Mouse (Mus musculus) sigmoid colon, adult 10 weeks (tissue): ENCODE measurements around the gene 6330409D20Rik. TPM values are rescaled to one million over a fixed set of nuclear protein-coding genes. Genes with fewer than 3 reads are reported as not detected.

ENCODE experiments used
- polyA plus RNA-seq: library from polyadenylated mRNA; stranded (reverse); fragments of 350-450 nt; fragmentation: Illumina TruSeq; extraction: RNeasy Lipid Tissue Mini Kit (QIAGEN cat#74804); gene quantifications from one replicate; pipeline ENCODE4 v1.2.3, GENCODE M21; 2014; ENCODE audit warnings: low read depth, low replicate concordance

6330409D20Rik gene
- not detected for polyA plus RNA-seq

GRCm38 (mm10) chr2:32740916-32741272, at the start of gene 6330409D20Rik:
TSS of gene 6330409D20Rik (minus strand) at chr2:32741016.

GRCm38 (mm10) chr2:32784048-32784681, 43.3 kb upstream of the 6330409D20Rik start, which contains the start of gene Cfap157:
TSS of gene Cfap157 (minus strand) at chr2:32784428.

DNA sequence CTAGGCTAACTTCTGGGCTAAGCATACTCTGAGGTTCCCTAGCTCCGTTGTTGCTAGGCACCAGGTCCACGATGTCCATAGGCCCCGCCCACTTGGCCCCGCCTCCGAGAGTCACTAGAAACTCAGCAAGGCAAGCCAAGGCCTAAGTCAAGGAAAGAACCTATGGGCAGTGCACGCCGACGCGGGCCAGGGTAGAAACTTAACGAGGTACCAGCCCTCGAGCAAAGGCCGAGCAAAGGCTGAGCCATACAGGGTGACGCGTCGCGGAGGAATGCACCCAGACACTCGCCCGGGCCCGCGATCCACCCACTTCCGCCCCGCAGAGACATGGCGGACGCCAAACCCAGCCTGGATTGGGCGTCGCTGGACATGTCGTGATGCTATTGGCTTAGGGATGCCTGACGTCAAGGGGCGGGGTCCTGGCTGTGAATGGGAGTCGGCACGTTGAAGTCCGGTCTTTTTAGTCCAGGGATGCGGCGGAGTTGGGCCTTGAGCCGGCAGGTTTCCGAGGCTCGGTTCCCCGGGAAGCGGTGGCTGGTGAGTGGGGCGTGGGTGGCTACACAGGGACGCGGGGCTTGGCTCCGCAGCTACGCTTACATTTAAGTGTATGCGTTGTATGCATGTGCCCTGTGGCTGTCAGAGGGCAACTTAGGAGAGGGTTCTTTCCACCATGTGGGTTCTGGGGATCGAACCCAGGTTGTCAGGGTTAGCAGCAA, 34.7 kb upstream of the 6330409D20Rik start, which contains the start of the genes Ttc16 and Ptrh1:
TSS of gene Ttc16 (minus strand) at position 275 of the 716 bp plus-strand sequence.
TSS of gene Ptrh1 (plus strand) at position 428 of the 716 bp plus-strand sequence.

DNA sequence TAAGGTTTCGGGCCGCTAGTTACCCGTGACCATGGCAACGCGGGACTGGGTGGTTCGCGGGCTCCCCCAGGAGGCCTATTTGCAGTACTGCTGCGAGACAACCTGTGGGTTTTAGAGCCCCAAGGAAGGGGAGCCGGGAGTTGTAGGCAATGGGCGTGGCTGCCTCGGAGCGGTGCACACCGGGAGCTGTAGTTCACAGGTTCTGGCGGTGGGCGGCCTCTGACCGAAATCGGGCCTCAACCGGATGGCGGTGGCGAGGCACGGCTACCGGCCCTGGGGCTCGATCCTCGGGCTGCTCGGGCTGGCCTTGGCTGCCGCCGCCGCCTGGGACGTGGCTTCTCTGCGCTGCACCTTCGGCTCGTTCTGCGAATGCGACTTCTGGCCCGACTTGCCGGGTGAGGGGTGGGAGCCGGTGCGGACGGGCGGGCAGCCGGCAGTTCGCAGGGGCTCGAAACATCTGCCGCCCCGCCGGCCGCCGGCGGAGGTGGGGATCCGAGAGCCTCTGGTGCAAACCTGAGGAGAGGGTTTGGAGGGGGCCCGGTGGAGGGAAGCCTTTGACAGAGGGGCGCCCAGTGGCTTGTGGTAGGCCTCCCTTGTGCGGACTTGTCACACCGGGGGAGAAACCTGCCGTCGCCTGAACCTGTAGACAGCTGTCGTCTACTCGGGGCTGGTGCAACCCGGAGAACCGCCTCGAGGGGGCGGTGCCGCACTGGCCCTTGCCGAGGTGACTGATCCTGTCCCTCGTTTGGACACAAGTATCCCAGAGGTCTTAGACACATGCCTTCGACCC, 16.4 kb upstream of the 6330409D20Rik start, which contains the start of gene Tor2a:
TSS of gene Tor2a (plus strand) at position 179 of the 790 bp plus-strand sequence.

GRCm38 (mm10) chr2:32720681-32721229, 20.1 kb downstream of the 6330409D20Rik start, which contains the start of gene Sh2d3c:
TSS of gene Sh2d3c (plus strand) at chr2:32721055.

GRCm38 (mm10) chr2:32712934-32713817, 27.6 kb downstream of the 6330409D20Rik start, which contains the start of gene Cdk9:
TSS of gene Cdk9 (minus strand) at chr2:32713076.

DNA sequence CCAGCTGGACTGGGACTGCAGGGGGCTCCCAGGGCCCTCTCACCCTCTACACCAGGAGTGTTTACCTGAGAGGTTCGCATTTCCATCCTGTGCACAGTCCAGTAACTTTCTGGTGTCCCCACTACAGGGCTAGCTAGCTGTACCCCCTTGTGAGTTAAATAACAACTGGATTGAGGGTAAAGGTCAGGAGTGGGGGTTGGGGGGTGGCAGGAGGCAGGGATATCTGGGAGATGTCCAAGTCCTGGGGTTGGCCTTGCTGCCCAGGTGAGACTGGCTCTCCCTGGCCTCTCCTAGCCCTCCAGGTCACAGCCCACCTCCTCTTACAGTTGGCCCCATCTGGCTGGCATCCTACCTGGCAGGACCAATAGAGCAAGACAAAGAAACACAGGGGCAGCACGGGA, 36.8 kb downstream of the 6330409D20Rik start, which contains the start of gene Fpgs:
TSS of gene Fpgs (minus strand) at position 125 of the 401 bp plus-strand sequence.

Other genes with a start within 250 kb of the 6330409D20Rik start
- gene Fam102a, start 205.7 kb downstream of the 6330409D20Rik start, polyA plus RNA-seq: 20.4 TPM
- 3.8 TPM for gene Dpm2, start 170.2 kb downstream of the 6330409D20Rik start, polyA plus RNA-seq
- gene Pip5kl1, start 166.2 kb downstream of the 6330409D20Rik start, polyA plus RNA-seq: not detected
- gene 9430097D07Rik, start 165.3 kb downstream of the 6330409D20Rik start, polyA plus RNA-seq: not detected
- gene St6galnac4, start 153.9 kb downstream of the 6330409D20Rik start, polyA plus RNA-seq: 8.4 TPM
- 109 TPM for gene St6galnac6, start 141.3 kb downstream of the 6330409D20Rik start, polyA plus RNA-seq
- gene Ak1, start 119.3 kb downstream of the 6330409D20Rik start, polyA plus RNA-seq: 1.3 TPM
- gene Eng, start 94.4 kb downstream of the 6330409D20Rik start, polyA plus RNA-seq: 2.1 TPM
- 1.1 TPM for gene Fpgs, start 36.9 kb downstream of the 6330409D20Rik start, polyA plus RNA-seq
- 50.0 TPM for gene Cdk9, start 27.9 kb downstream of the 6330409D20Rik start, polyA plus RNA-seq
- gene Sh2d3c, start 20.0 kb downstream of the 6330409D20Rik start, polyA plus RNA-seq: 0.63 TPM
- gene Tor2a, start 16.2 kb upstream of the 6330409D20Rik start, polyA plus RNA-seq: 1.7 TPM
- gene Ttc16, start 34.6 kb upstream of the 6330409D20Rik start, polyA plus RNA-seq: 0.41 TPM
- 3.2 TPM for gene Ptrh1, start 34.8 kb upstream of the 6330409D20Rik start, polyA plus RNA-seq
- not detected for gene Cfap157, start 43.4 kb upstream of the 6330409D20Rik start, polyA plus RNA-seq
- gene Stxbp1, start 106.2 kb upstream of the 6330409D20Rik start, polyA plus RNA-seq: 12.2 TPM
- 1.3 TPM for gene Fam129b, start 135.1 kb upstream of the 6330409D20Rik start, polyA plus RNA-seq
- 240 TPM for gene Rpl12, start 220.5 kb upstream of the 6330409D20Rik start, polyA plus RNA-seq
- gene Lrsam1, start 220.6 kb upstream of the 6330409D20Rik start, polyA plus RNA-seq: 6.0 TPM
- gene Slc2a8, start 241.1 kb upstream of the 6330409D20Rik start, polyA plus RNA-seq: not detected